Mouse (Mus musculus) heart, embryonic 14.5 days (tissue): Measurements from ENCODE around the gene BC055324. TPM values are rescaled to one million over a fixed set of nuclear protein-coding genes. Genes with fewer than 3 reads are reported as not detected.

Experiments
- ATAC-seq: fragments of 200-750 bp; cut with Nextera tagmentation; 2 replicates; pipeline ENCODE4 v1.8.0; 2017; ENCODE audit warnings: low read depth, moderate TSS enrichment; ENCODE audit not compliant: insufficient number of reproducible peaks, insufficient read depth, low FRiP score
- H3K27ac ChIP-seq, 2 experiments: fragments of 200-500 bp in 1 of 2; fragments of 300-500 bp in 1 of 2; sonication (generic) in 1 of 2; replicated peaks in 1 of 2; 2 replicates each; pipeline ENCODE4 v1.5.1; 2012 to 2014; ENCODE audit warnings: low read depth in 2 of 2, low read length in 2 of 2, control low read depth in 1 of 2, mild to moderate bottlenecking in 1 of 2, mixed read lengths in 1 of 2; ENCODE audit not compliant: control insufficient read depth in 1 of 2, insufficient read depth in 1 of 2
- H3K27me3 ChIP-seq: fragments of 300-500 bp; sonication (generic); 2 replicates; pipeline ENCODE4 v1.6.1; 2014; ENCODE audit warnings: mild to moderate bottlenecking, low read length, control low read depth; ENCODE audit not compliant: control insufficient read depth, insufficient read depth
- H3K36me3 ChIP-seq: fragments of 300-500 bp; sonication (generic); 2 replicates; pipeline ENCODE4 v1.6.1; 2014; ENCODE audit warnings: mild to moderate bottlenecking, control low read depth, low read length, mixed read lengths; ENCODE audit not compliant: control insufficient read depth, insufficient read depth
- H3K4me1 ChIP-seq, 2 experiments: fragments of 200-500 bp in 1 of 2; fragments of 300-500 bp in 1 of 2; sonication (generic) in 1 of 2; 2 replicates each; pipeline ENCODE4 v1.6.1; 2012 to 2014; ENCODE audit warnings: low read length in 2 of 2, control low read depth in 1 of 2, mixed read lengths in 1 of 2; ENCODE audit not compliant: control insufficient read depth in 2 of 2, insufficient read depth in 2 of 2
- H3K4me2 ChIP-seq: fragments of 300-500 bp; sonication (generic); 2 replicates; pipeline ENCODE4 v1.6.1; 2014; ENCODE audit warnings: mild to moderate bottlenecking, low read length
- H3K4me3 ChIP-seq, 2 experiments: fragments of 200-500 bp in 1 of 2; fragments of 300-500 bp in 1 of 2; sonication (generic) in 1 of 2; 2 replicates each; pipeline ENCODE4 v1.5.1; 2012 to 2014; ENCODE audit warnings: low read length in 2 of 2, mild to moderate bottlenecking in 2 of 2, control low read depth in 1 of 2, low read depth in 1 of 2, moderate library complexity in 1 of 2; ENCODE audit not compliant: control insufficient read depth in 1 of 2, insufficient read depth in 1 of 2
- H3K9ac ChIP-seq: fragments of 300-500 bp; sonication (generic); 2 replicates; pipeline ENCODE4 v1.6.1; 2014; ENCODE audit warnings: mild to moderate bottlenecking, low read length
- H3K9me3 ChIP-seq: fragments of 300-500 bp; sonication (generic); 2 replicates; pipeline ENCODE4 v1.6.1; 2016; ENCODE audit warnings: low read length, control low read depth; ENCODE audit not compliant: control insufficient read depth
- WGBS: fragments of 180-500 bp; shearing (Covaris S2); extraction: QIAGEN DNeasy Blood & Tissue Kit; methylation state at CpG from one replicate; pipeline ENCODE4 v1.1.7; 2014; 5-methylcytosine and 5-hydroxymethylcytosine counted together
- polyA plus RNA-seq: library from polyadenylated mRNA; unstranded; fragments of >200 nt; fragmentation: Nextera tagmentation; extraction: Ambion mirVana; gene quantifications from 2 replicates; pipeline ENCODE4 v1.2.1, GENCODE M21; 2014

BC055324 gene
- polyA plus RNA-seq, 1 experiment from 2014 or later: 14.3 TPM

- peaks cover 0 to 1% of the 10 kb centered on the region in 2 experiments; a peak in 1 of 4 replicates for H3K4me1 ChIP-seq
- H3K4me3 ChIP-seq: no peak overlapping the region
- no peak overlapping the region for H3K27ac ChIP-seq
- no peak overlapping the region for H3K4me2 ChIP-seq
- no peak overlapping the region for H3K9ac ChIP-seq
- no peaks in the 10 kb centered on the region for H3K36me3 ChIP-seq
- H3K27me3 ChIP-seq: no peaks in the 10 kb centered on the region
- no peak for ATAC-seq
- no peaks in the 10 kb centered on the region for H3K9me3 ChIP-seq
- WGBS: 71% methylated on average over 8 of the region's 8 CpGs
Observed at GRCm38 (mm10) chr1:163924093-163924492, 70.5 kb downstream of the BC055324 start.

GRCm38 (mm10) chr1:163917349-163918160, 77.0 kb downstream of the BC055324 start:
- Histone ChIP-seq H3K27ac (no peak overlapping the region), H3K4me2 (no peak overlapping the region), H3K4me3 (no peak overlapping the region), H3K27me3 (no peaks in the 10 kb centered on the region), H3K4me1 (no peaks in the 10 kb centered on the region), H3K9me3 (0 out of 2 replicates have a peak, but pooled peaks cover 5% of the 10 kb centered on the region), H3K9ac (no peak overlapping the region), H3K36me3 (peaks cover 7% of the 10 kb centered on the region; the same call in 1 of the 2 replicates)
- ATAC-seq: no peak
- WGBS: 90% methylated on average over 5 of the region's 5 CpGs

- Histone ChIP-seq H3K4me2 (no peak overlapping the region), H3K27me3 (no peaks in the 10 kb centered on the region), H3K9me3 (no peaks in the 10 kb centered on the region), H3K4me3 (no peak overlapping the region), H3K4me1 (no peaks in the 10 kb centered on the region), H3K9ac (no peak overlapping the region), H3K36me3 (peaks cover 4% of the 10 kb centered on the region; the same call in 1 of the 2 replicates), H3K27ac (no peak overlapping the region)
- no peak for ATAC-seq
- WGBS: 86% methylated on average over 11 of the region's 11 CpGs
Observed at GRCm38 (mm10) chr1:163911981-163912380, 82.6 kb downstream of the BC055324 start.

GRCm38 (mm10) chr1:163910785-163911184, 83.8 kb downstream of the BC055324 start:
- no peak for ATAC-seq
- Histone ChIP-seq H3K27me3 (no peaks in the 10 kb centered on the region), H3K9me3 (no peaks in the 10 kb centered on the region), H3K9ac (no peak overlapping the region), H3K4me1 (no peaks in the 10 kb centered on the region), H3K27ac (no peak overlapping the region), H3K36me3 (no peaks in the 10 kb centered on the region), H3K4me3 (no peak overlapping the region), H3K4me2 (no peak overlapping the region)
- WGBS: 85% methylated on average over 9 of the region's 9 CpGs

GRCm38 (mm10) chr1:163910343-163910742, 84.3 kb downstream of the BC055324 start:
- ATAC-seq: no peak
- WGBS: 5% methylated on average over 2 of the region's 2 CpGs

GRCm38 (mm10) chr1:163908389-163908788, 86.2 kb downstream of the BC055324 start:
- no peak overlapping the region for H3K9ac ChIP-seq
- no peaks in the 10 kb centered on the region for H3K36me3 ChIP-seq
- H3K27me3 ChIP-seq: no peaks in the 10 kb centered on the region
- 17% methylated on average over 11 of the region's 11 CpGs for WGBS
- no peaks in the 10 kb centered on the region for H3K9me3 ChIP-seq
- no peak overlapping the region for H3K27ac ChIP-seq
- H3K4me2 ChIP-seq: no peak overlapping the region
- H3K4me1 ChIP-seq: no peaks in the 10 kb centered on the region
- no peak overlapping the region for H3K4me3 ChIP-seq
- no peak for ATAC-seq

More at GRCm38 (mm10) chr1:163910343-163910742, 84.3 kb downstream of the BC055324 start:
- Histone ChIP-seq H3K4me2 (no peak overlapping the region), H3K36me3 (no peaks in the 10 kb centered on the region), H3K9me3 (no peaks in the 10 kb centered on the region), H3K27me3 (no peaks in the 10 kb centered on the region), H3K4me3 (no peak overlapping the region), H3K9ac (no peak overlapping the region), H3K4me1 (no peaks in the 10 kb centered on the region), H3K27ac (no peak overlapping the region)

- H3K27ac ChIP-seq: no peak overlapping the region
- no peaks in the 10 kb centered on the region for H3K4me1 ChIP-seq
- H3K9ac ChIP-seq: no peak overlapping the region
- WGBS: 67% methylated on average over 4 of the region's 4 CpGs
- no peak for ATAC-seq
- H3K36me3 ChIP-seq: no peaks in the 10 kb centered on the region
- H3K4me3 ChIP-seq: no peak overlapping the region
- H3K4me2 ChIP-seq: no peak overlapping the region
- no peaks in the 10 kb centered on the region for H3K9me3 ChIP-seq
- no peaks in the 10 kb centered on the region for H3K27me3 ChIP-seq
Observed at GRCm38 (mm10) chr1:163907007-163907811, 87.4 kb downstream of the BC055324 start.
